Mouse (Mus musculus): ENCODE results near the gene Creb5. TPM values are rescaled to one million over a fixed set of nuclear protein-coding genes. Genes with fewer than 3 reads are reported as not detected.

Creb5 gene
- total RNA-seq (2021) (1 to 10 TPM; 6.1 to 8.4 TPM), polyA plus RNA-seq (2012; rRNA removed) (3.5 TPM in 2 replicates)
- long read RNA-seq, partial matches to known transcripts, result 0 of 1 reads
- long read RNA-seq, other reads (novel, unspliced or antisense), result 1 of 1 reads

- DNase-seq, result peak; percentile 91 to 93
- intact Hi-C loops (cut with DNase I), result loop anchor here (5.0 kb wide), 3 partner anchors 230 to 820 kb away; no protein-coding TSS in a partner anchor
- peak within 1 kb of the TSS; percentile 81 for H3K27ac ChIP-seq
- H3K36me3 ChIP-seq (ENCODE audit: control insufficient read depth, insufficient read depth, low read length), result no peaks in the 10 kb centered on the region
- WGBS, result under 1% methylated on average over 45 of the region's 45 CpGs
- peak within 1 kb of the TSS; percentile 75 for H3K4me3 ChIP-seq
- H3K4me1 ChIP-seq (ENCODE audit: control insufficient read depth, insufficient read depth, low read length), result 0 out of 2 replicates have a peak, but pooled peaks cover 1% of the 10 kb centered on the region
- no peaks in the 10 kb centered on the region for H3K27me3 ChIP-seq (ENCODE audit: control insufficient read depth, insufficient read depth, low read length)
- no peak for TF ChIP-seq EP300 (IDR thresholded peaks at IDR 0.05; ENCODE audit: insufficient read depth, low read depth, low read length)
- no peak for TF ChIP-seq CTCF (IDR thresholded peaks at IDR 0.05)
- peak; percentile 60; the same call in 1 of the 2 replicates for TF ChIP-seq POLR2A (IDR thresholded peaks at IDR 0.05; ENCODE audit: insufficient read depth, low read depth, low read length)
- peak within 1 kb of the TSS; percentile 74 for H3K9ac ChIP-seq (ENCODE audit: low read depth, low read length)
- H3K79me2 ChIP-seq (replicated peaks; ENCODE audit: control insufficient read depth, insufficient read depth, low read length), result no peaks in the 10 kb centered on the region
Measured at GRCm38 (mm10) chr6:53287038-53287561, at the start of gene Creb5. Gene Creb5, plus strand, starts transcription at chr6:53287270.

DNA sequence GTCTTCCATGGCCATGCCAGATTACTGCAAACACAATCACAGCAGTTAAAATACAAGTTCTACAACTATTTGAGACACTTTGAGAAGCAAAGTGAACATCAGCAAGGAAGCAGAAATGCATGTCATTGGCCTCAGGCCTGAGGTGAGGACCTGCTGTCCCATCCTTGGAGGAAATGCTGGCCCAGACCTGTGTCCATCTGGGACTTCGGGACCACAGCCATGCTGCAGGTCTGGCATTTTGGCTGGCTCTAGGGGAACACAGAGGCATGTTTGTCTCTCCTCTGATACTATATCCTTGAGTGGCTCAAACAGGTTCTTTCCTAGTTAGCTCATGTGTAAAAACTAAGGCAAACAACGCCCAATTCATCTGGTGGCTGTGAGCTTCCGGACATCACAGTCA, 27.2 kb upstream of the Creb5 start:
- intact Hi-C loops (cut with DNase I), result no loop called here
- 80% methylated on average over 3 of the region's 3 CpGs for WGBS
- Histone ChIP-seq H3K4me1 (ENCODE audit: control insufficient read depth, insufficient read depth, low read length) (no peaks in the 10 kb centered on the region), H3K27me3 (ENCODE audit: control insufficient read depth, insufficient read depth, low read length) (no peaks in the 10 kb centered on the region), H3K9ac (ENCODE audit: low read depth, low read length) (no peak overlapping the region), H3K79me2 (replicated peaks; ENCODE audit: control insufficient read depth, insufficient read depth, low read length) (no peaks in the 10 kb centered on the region), H3K27ac (no peak overlapping the region), H3K4me3 (no peak overlapping the region), H3K36me3 (ENCODE audit: control insufficient read depth, insufficient read depth, low read length) (no peaks in the 10 kb centered on the region)
- no peak for DNase-seq
- no peak for TF ChIP-seq POLR2A (IDR thresholded peaks at IDR 0.05; ENCODE audit: insufficient read depth, low read depth, low read length)
- no peak for TF ChIP-seq CTCF (IDR thresholded peaks at IDR 0.05)
- TF ChIP-seq EP300 (IDR thresholded peaks at IDR 0.05; ENCODE audit: insufficient read depth, low read depth, low read length), result no peak

GRCm38 (mm10) chr6:53262401-53262800, 24.7 kb upstream of the Creb5 start:
- Histone ChIP-seq H3K4me1 (ENCODE audit: control insufficient read depth, insufficient read depth, low read length) (no peaks in the 10 kb centered on the region), H3K27ac (no peak overlapping the region), H3K4me3 (no peak overlapping the region), H3K27me3 (ENCODE audit: control insufficient read depth, insufficient read depth, low read length) (no peaks in the 10 kb centered on the region), H3K79me2 (replicated peaks; ENCODE audit: control insufficient read depth, insufficient read depth, low read length) (no peaks in the 10 kb centered on the region), H3K9ac (ENCODE audit: low read depth, low read length) (no peak overlapping the region), H3K36me3 (ENCODE audit: control insufficient read depth, insufficient read depth, low read length) (no peaks in the 10 kb centered on the region)
- TF ChIP-seq EP300 (IDR thresholded peaks at IDR 0.05; ENCODE audit: insufficient read depth, low read depth, low read length) (no peak), CTCF (IDR thresholded peaks at IDR 0.05) (no peak), POLR2A (IDR thresholded peaks at IDR 0.05; ENCODE audit: insufficient read depth, low read depth, low read length) (no peak)
- intact Hi-C loops (cut with DNase I), result no loop called here
- no peak for DNase-seq
- WGBS, result 64% methylated on average over 11 of the region's 11 CpGs

DNA sequence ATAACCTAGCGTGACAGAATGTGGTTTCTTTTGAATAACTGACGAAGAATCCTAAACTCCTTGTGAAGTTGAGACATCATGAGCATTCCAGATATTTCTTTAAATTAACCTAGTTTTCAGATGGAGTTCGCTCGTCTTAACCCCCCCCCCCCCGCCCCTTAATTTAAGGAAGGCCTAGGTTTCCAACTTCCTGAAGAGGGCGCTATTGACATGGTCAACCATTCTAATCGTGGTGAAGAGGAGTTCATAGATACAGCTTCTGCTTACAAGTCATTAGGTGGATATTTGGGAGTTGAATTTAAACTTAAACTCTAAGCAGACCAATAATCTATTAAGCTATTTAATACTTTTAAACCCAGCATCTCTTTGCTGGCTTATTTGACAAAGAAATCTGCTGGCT, 20.0 kb upstream of the Creb5 start:
- intact Hi-C loops (cut with DNase I), result loop anchor here (1.0 kb wide), 1 partner anchor 454 kb away; no protein-coding TSS in a partner anchor
- Histone ChIP-seq H3K4me1 (ENCODE audit: control insufficient read depth, insufficient read depth, low read length) (no peaks in the 10 kb centered on the region), H3K36me3 (ENCODE audit: control insufficient read depth, insufficient read depth, low read length) (no peaks in the 10 kb centered on the region), H3K4me3 (no peak overlapping the region), H3K79me2 (replicated peaks; ENCODE audit: control insufficient read depth, insufficient read depth, low read length) (no peaks in the 10 kb centered on the region), H3K27ac (no peak overlapping the region), H3K9ac (ENCODE audit: low read depth, low read length) (no peak overlapping the region), H3K27me3 (ENCODE audit: control insufficient read depth, insufficient read depth, low read length) (no peaks in the 10 kb centered on the region)
- TF ChIP-seq EP300 (IDR thresholded peaks at IDR 0.05; ENCODE audit: insufficient read depth, low read depth, low read length) (no peak), POLR2A (IDR thresholded peaks at IDR 0.05; ENCODE audit: insufficient read depth, low read depth, low read length) (no peak), CTCF (IDR thresholded peaks at IDR 0.05) (peak; percentile 64)
- no peak for DNase-seq
- 17% methylated on average over 7 of the region's 7 CpGs for WGBS

DNA sequence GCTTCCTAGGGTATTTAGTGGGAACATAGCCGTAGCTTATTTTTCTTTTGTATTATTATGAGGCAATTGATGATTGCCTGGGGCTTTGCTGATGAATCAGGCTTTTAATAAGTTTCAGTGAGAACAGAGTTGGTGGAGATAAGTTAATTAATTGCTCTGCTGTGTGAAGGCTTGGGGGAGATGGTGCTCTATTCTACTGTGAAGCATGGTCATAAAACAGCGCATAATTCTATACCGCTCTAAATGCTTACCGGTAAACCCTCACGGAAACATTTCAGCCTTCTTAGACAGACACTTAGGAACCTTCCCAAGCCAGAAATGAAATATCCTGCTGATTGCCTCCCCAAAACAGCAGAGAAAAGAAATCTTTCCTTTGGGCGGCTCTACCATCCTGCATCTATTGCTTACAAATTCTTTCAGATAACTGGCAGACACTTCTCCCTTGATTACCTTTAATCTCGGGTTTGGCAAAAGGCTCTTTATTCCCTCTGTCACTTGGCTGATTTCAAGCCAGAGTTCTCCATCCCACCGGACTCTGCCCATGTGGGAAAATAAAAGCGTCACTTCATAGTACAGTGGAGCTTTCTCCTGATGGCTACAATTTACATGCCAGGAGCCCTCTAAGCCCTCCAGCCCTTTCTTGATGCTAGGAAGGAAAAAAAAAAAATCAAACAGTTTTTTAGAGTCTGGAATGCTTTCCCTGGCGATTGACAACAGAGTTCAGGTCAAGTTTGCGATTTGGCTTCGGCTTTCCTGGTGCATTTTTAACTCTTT, 19.2 kb upstream of the Creb5 start:
- Histone ChIP-seq H3K79me2 (replicated peaks; ENCODE audit: control insufficient read depth, insufficient read depth, low read length) (no peaks in the 10 kb centered on the region), H3K9ac (ENCODE audit: low read depth, low read length) (no peak overlapping the region), H3K4me1 (ENCODE audit: control insufficient read depth, insufficient read depth, low read length) (no peaks in the 10 kb centered on the region), H3K27ac (no peak overlapping the region), H3K4me3 (no peak overlapping the region), H3K27me3 (ENCODE audit: control insufficient read depth, insufficient read depth, low read length) (no peaks in the 10 kb centered on the region), H3K36me3 (ENCODE audit: control insufficient read depth, insufficient read depth, low read length) (no peaks in the 10 kb centered on the region)
- TF ChIP-seq POLR2A (IDR thresholded peaks at IDR 0.05; ENCODE audit: insufficient read depth, low read depth, low read length) (no peak), CTCF (IDR thresholded peaks at IDR 0.05) (no peak), EP300 (IDR thresholded peaks at IDR 0.05; ENCODE audit: insufficient read depth, low read depth, low read length) (no peak)
- no peak for DNase-seq
- intact Hi-C loops (cut with DNase I), result loop anchor here (1.0 kb wide), 1 partner anchor 453 kb away; no protein-coding TSS in a partner anchor
- WGBS, result 45% methylated on average over 12 of the region's 12 CpGs

- intact Hi-C loops (cut with DNase I), result no loop called here
- H3K9ac ChIP-seq (ENCODE audit: low read depth, low read length), result no peak overlapping the region
- H3K36me3 ChIP-seq (ENCODE audit: control insufficient read depth, insufficient read depth, low read length), result no peaks in the 10 kb centered on the region
- no peak for DNase-seq
- H3K4me1 ChIP-seq (ENCODE audit: control insufficient read depth, insufficient read depth, low read length), result no peaks in the 10 kb centered on the region
- 66% methylated on average over 3 of the region's 3 CpGs for WGBS
- TF ChIP-seq POLR2A (IDR thresholded peaks at IDR 0.05; ENCODE audit: insufficient read depth, low read depth, low read length) (no peak), EP300 (IDR thresholded peaks at IDR 0.05; ENCODE audit: insufficient read depth, low read depth, low read length) (no peak), CTCF (IDR thresholded peaks at IDR 0.05) (no peak)
- H3K27me3 ChIP-seq (ENCODE audit: control insufficient read depth, insufficient read depth, low read length), result no peaks in the 10 kb centered on the region
- H3K27ac ChIP-seq, result no peak overlapping the region
- no peak overlapping the region for H3K4me3 ChIP-seq
- no peaks in the 10 kb centered on the region for H3K79me2 ChIP-seq (replicated peaks; ENCODE audit: control insufficient read depth, insufficient read depth, low read length)
Measured at GRCm38 (mm10) chr6:53271216-53271615, 15.9 kb upstream of the Creb5 start.

Measured in heart, adult 2 months (tissue).